In genomic region chr3:87768431-87768830, GRCm38 (mm10) we compare ENCODE assay signal across 8 mouse cellular contexts. TPM values are rescaled to one million over a fixed set of nuclear protein-coding genes. Genes with fewer than 3 reads are reported as not detected.
DNase-seq lines count a peak whose midpoint lies in the region; ATAC-seq and TF ChIP-seq lines count a peak whose summit lies in the region.

No protein-coding gene starts in this region.

- WGBS in heart, embryonic 14.5 days: 38% methylated on average over 6 of the region's 6 CpGs
- WGBS in hindbrain, embryonic 11.5 days: 36% methylated on average over 6 of the region's 6 CpGs
- WGBS in midbrain, embryonic 12.5 days: 59% methylated on average over 6 of the region's 6 CpGs

- H3K4me2 ChIP-seq in heart, embryonic 14.5 days (ENCODE audit: low read length): peak overlapping the region; percentile 70
- peak overlapping the region; percentile 34 for H3K4me2 ChIP-seq in hindbrain, embryonic 11.5 days (replicated peaks; ENCODE audit: low read depth, low read length)
- H3K4me2 ChIP-seq in midbrain, embryonic 12.5 days (replicated peaks): peak overlapping the region; percentile 47

- H3K4me1 ChIP-seq in heart, embryonic 14.5 days (ENCODE audit: control insufficient read depth in 2 of 2, insufficient read depth in 2 of 2, low read length in 2 of 2): peaks cover 21 to 30% of the 10 kb centered on the region in 2 experiments
- H3K4me1 ChIP-seq in ES-E14 (ENCODE audit: control insufficient read depth in 2 of 2, insufficient read depth in 2 of 2, low read length in 2 of 2, poor library complexity in 1 of 2): peaks cover 0 to 12% of the 10 kb centered on the region in 2 experiments; a peak in 1 of 4 replicates
- H3K4me1 ChIP-seq in hindbrain, embryonic 11.5 days (replicated peaks; ENCODE audit: control insufficient read depth, insufficient read depth, low read length): no peaks in the 10 kb centered on the region
- H3K4me1 ChIP-seq in midbrain, embryonic 12.5 days: peaks cover 16% of the 10 kb centered on the region

- H3K4me3 ChIP-seq in heart, embryonic 14.5 days (ENCODE audit: control insufficient read depth in 1 of 2, insufficient read depth in 1 of 2, low read depth in 1 of 2, low read length in 2 of 2): peak overlapping the region; percentile 49 to 63
- peak overlapping the region; percentile 55 to 70 for H3K4me3 ChIP-seq in ES-E14 (ENCODE audit: insufficient read depth in 1 of 2, low read depth in 1 of 2, low read length in 2 of 2, poor library complexity in 1 of 2, severe bottlenecking in 1 of 2)
- H3K4me3 ChIP-seq in hindbrain, embryonic 11.5 days (ENCODE audit: low read depth, low read length): peak overlapping the region; percentile 28
- peak overlapping the region; percentile 36 for H3K4me3 ChIP-seq in midbrain, embryonic 12.5 days

- no peaks in the 10 kb centered on the region for H3K36me3 ChIP-seq in heart, embryonic 14.5 days (ENCODE audit: control insufficient read depth, insufficient read depth, low read length)
- H3K36me3 ChIP-seq in ES-E14 (ENCODE audit: control insufficient read depth, insufficient read depth, low read length, poor library complexity, severe bottlenecking): no peaks in the 10 kb centered on the region
- no peaks in the 10 kb centered on the region for H3K36me3 ChIP-seq in hindbrain, embryonic 11.5 days (ENCODE audit: control insufficient read depth, insufficient read depth, low read length)
- H3K36me3 ChIP-seq in midbrain, embryonic 12.5 days: no peaks in the 10 kb centered on the region

- peak overlapping the region; percentile 67 to 76 for H3K27ac ChIP-seq in heart, embryonic 14.5 days (replicated peaks in 1 of 2; ENCODE audit: control insufficient read depth in 1 of 2, insufficient read depth in 1 of 2, low read depth in 2 of 2, low read length in 2 of 2)
- H3K27ac ChIP-seq in ES-E14 (ENCODE audit: insufficient read depth, low read depth, low read length, poor library complexity, severe bottlenecking): no peak overlapping the region
- no peak overlapping the region for H3K27ac ChIP-seq in hindbrain, embryonic 11.5 days (ENCODE audit: low read depth, low read length)
- 0 out of 2 replicates have a peak overlapping the region, but pooled peaks have one; percentile 30 for H3K27ac ChIP-seq in midbrain, embryonic 12.5 days (replicated peaks)

- H3K27me3 ChIP-seq in heart, embryonic 14.5 days (ENCODE audit: control insufficient read depth, insufficient read depth, low read length): peaks cover 20% of the 10 kb centered on the region
- peaks cover 7% of the 10 kb centered on the region for H3K27me3 ChIP-seq in hindbrain, embryonic 11.5 days (ENCODE audit: control insufficient read depth, insufficient read depth, low read length)
- H3K27me3 ChIP-seq in midbrain, embryonic 12.5 days: peaks cover 76% of the 10 kb centered on the region

- ATAC-seq in heart, embryonic 14.5 days (ENCODE audit: insufficient number of reproducible peaks, insufficient read depth, low FRiP score, low read depth): no peak
- ATAC-seq in hindbrain, embryonic 11.5 days (ENCODE audit: low FRiP score): no peak
- no peak for ATAC-seq in midbrain, embryonic 12.5 days (ENCODE audit: low FRiP score, low read depth)
- no peak for ATAC-seq in megakaryocyte progenitor cell, adult 5-6 weeks (replicated peaks; ENCODE audit: poor library complexity)

- DNase-seq in heart, adult 8-10 months (ENCODE audit: low spot score): no peak
- DNase-seq in ES-E14 (ENCODE audit: low read depth, low spot score): no peak
- no peak for DNase-seq in hindbrain, embryonic 11.5 days (ENCODE audit: low spot score)
- DNase-seq in yolk sac, embryonic 10.5 days (ENCODE audit: low spot score): no peak
- DNase-seq in layer of hippocampus, postnatal 25 days (ENCODE audit: extremely low spot score in 1 of 2, low spot score in 1 of 2): no peak

- H3K9ac ChIP-seq in heart, embryonic 14.5 days (ENCODE audit: low read length): peak overlapping the region; percentile 73
- peak overlapping the region; percentile 25 for H3K9ac ChIP-seq in ES-E14 (ENCODE audit: insufficient read depth, low read depth, low read length, poor library complexity, severe bottlenecking)
- H3K9ac ChIP-seq in hindbrain, embryonic 11.5 days (ENCODE audit: low read depth, low read length): no peak overlapping the region
- H3K9ac ChIP-seq in midbrain, embryonic 12.5 days (replicated peaks): peak overlapping the region; percentile 46; the same call in 1 of the 2 replicates

- no peaks in the 10 kb centered on the region for H3K9me3 ChIP-seq in heart, embryonic 14.5 days (ENCODE audit: control insufficient read depth, low read length)
- H3K9me3 ChIP-seq in ES-E14 (ENCODE audit: control insufficient read depth, insufficient read depth, low read depth, low read length): no peaks in the 10 kb centered on the region
- no peaks in the 10 kb centered on the region for H3K9me3 ChIP-seq in hindbrain, embryonic 11.5 days (ENCODE audit: control insufficient read depth, low read length)
- no peaks in the 10 kb centered on the region for H3K9me3 ChIP-seq in midbrain, embryonic 12.5 days

- in situ Hi-C loops in ES-E14 (cut with MboI; ENCODE audit: low sequenced_read_pairs in 2 of 2, unreplicated experiment in 2 of 2): no loop called here

TF ChIP-seq in ES-E14, 5 proteins besides CTCF, POLR2A, EP300 and RAD21:
- no peak for TF ChIP-seq ZC3H11A (IDR thresholded peaks at IDR 0.05; ENCODE audit: borderline replicate concordance, low read depth, low read length)
- no peak for TF ChIP-seq HCFC1 (IDR thresholded peaks at IDR 0.05; ENCODE audit: borderline replicate concordance, insufficient read depth, low read length)
- no peak for TF ChIP-seq MAFK (IDR thresholded peaks at IDR 0.05; ENCODE audit: insufficient read depth, low read depth, low read length)
- TF ChIP-seq CHD2 (IDR thresholded peaks at IDR 0.05; ENCODE audit: low read depth, low read length): no peak
- no peak for TF ChIP-seq ZNF384 (IDR thresholded peaks at IDR 0.05; ENCODE audit: low read depth, low read length)
TF ChIP-seq in ES-E14: peak in this region for 0.

RNA-seq across cellular contexts. Expression of gene Lrrc71, which starts 20.0 kb away (rescaled TPM):
- 0.12 and 0.32 TPM in 2 replicates for polyA plus RNA-seq in heart, embryonic 14.5 days (2014; fragmentation: Nextera tagmentation; extraction: Ambion mirVana)
- under 1 TPM in 3 of 4 experiments, not detected in 1; 0.09 to 0.31 (median 0.13) TPM for total RNA-seq in heart, adult 8-10 months (2022)
- 0.37 and 0.49 TPM in 2 replicates for total RNA-seq in ES-E14 (2012; rRNA removed)
- 0.40 and 0.83 TPM in 2 replicates for polyA plus RNA-seq in hindbrain, embryonic 11.5 days (2014; fragmentation: Nextera tagmentation; extraction: Ambion mirVana)
- polyA plus RNA-seq in midbrain, embryonic 12.5 days (2016; fragmentation: Nextera tagmentation; extraction: Ambion mirVana): 0.62 and 0.73 TPM in 2 replicates
- not detected in 2 replicates for total RNA-seq in megakaryocyte progenitor cell, adult 5-6 weeks (2015)
- 0.03 TPM in 1 of 2 replicates, not detected in the other for total RNA-seq in megakaryocyte progenitor cell, adult 5-6 weeks (2017)
- total RNA-seq in layer of hippocampus, postnatal 25 days (2021): 1 to 10 TPM in 1 of 2 experiments, under 1 TPM in 1; 0.44 to 1.2 TPM

RNA-seq across cellular contexts. Expression of gene Ntrk1, which starts 26.5 kb away (rescaled TPM):
- polyA plus RNA-seq in heart, embryonic 14.5 days (2014; fragmentation: Nextera tagmentation; extraction: Ambion mirVana): 0.15 and 0.18 TPM in 2 replicates
- total RNA-seq in heart, adult 8-10 months (2022): under 1 TPM in 3 of 4 experiments, not detected in 1; 0.16 to 0.30 (median 0.19) TPM
- 3.8 and 4.5 TPM in 2 replicates for total RNA-seq in ES-E14 (2012; rRNA removed)
- 6.7 and 8.5 TPM in 2 replicates for polyA plus RNA-seq in hindbrain, embryonic 11.5 days (2014; fragmentation: Nextera tagmentation; extraction: Ambion mirVana)
- polyA plus RNA-seq in midbrain, embryonic 12.5 days (2016; fragmentation: Nextera tagmentation; extraction: Ambion mirVana): 3.0 and 3.9 TPM in 2 replicates
- not detected in 2 replicates for total RNA-seq in megakaryocyte progenitor cell, adult 5-6 weeks (2015)
- not detected in 2 replicates for total RNA-seq in megakaryocyte progenitor cell, adult 5-6 weeks (2017)
- total RNA-seq in layer of hippocampus, postnatal 25 days (2021): under 1 TPM in 1 of 2 experiments, not detected in 1; 0.39 TPM

RNA-seq across cellular contexts. Expression of gene Insrr, which starts 28.3 kb away (rescaled TPM):
- 0.08 TPM in 1 of 2 replicates, not detected in the other for polyA plus RNA-seq in heart, embryonic 14.5 days (2014; fragmentation: Nextera tagmentation; extraction: Ambion mirVana)
- not detected for total RNA-seq in heart, adult 8-10 months (2022)
- total RNA-seq in ES-E14 (2012; rRNA removed): 0.11 and 0.18 TPM in 2 replicates
- 0.36 and 0.83 TPM in 2 replicates for polyA plus RNA-seq in hindbrain, embryonic 11.5 days (2014; fragmentation: Nextera tagmentation; extraction: Ambion mirVana)
- 1.2 TPM in 2 replicates for polyA plus RNA-seq in midbrain, embryonic 12.5 days (2016; fragmentation: Nextera tagmentation; extraction: Ambion mirVana)
- 0.05 TPM in 1 of 2 replicates, not detected in the other for total RNA-seq in megakaryocyte progenitor cell, adult 5-6 weeks (2015)
- not detected in 2 replicates for total RNA-seq in megakaryocyte progenitor cell, adult 5-6 weeks (2017)
- total RNA-seq in layer of hippocampus, postnatal 25 days (2021): under 1 TPM; 0.09 to 0.10 TPM

RNA-seq across cellular contexts. Expression of gene Pear1, which starts 55.7 kb away (rescaled TPM):
- polyA plus RNA-seq in heart, embryonic 14.5 days (2014; fragmentation: Nextera tagmentation; extraction: Ambion mirVana): 16.2 and 17.0 TPM in 2 replicates
- total RNA-seq in heart, adult 8-10 months (2022): 10 to 100 TPM; 14.0 to 19.9 (median 15.4) TPM
- 1.8 TPM in 2 replicates for total RNA-seq in ES-E14 (2012; rRNA removed)
- polyA plus RNA-seq in hindbrain, embryonic 11.5 days (2014; fragmentation: Nextera tagmentation; extraction: Ambion mirVana): 8.6 and 10.1 TPM in 2 replicates
- 8.9 and 12.6 TPM in 2 replicates for polyA plus RNA-seq in midbrain, embryonic 12.5 days (2016; fragmentation: Nextera tagmentation; extraction: Ambion mirVana)
- total RNA-seq in megakaryocyte progenitor cell, adult 5-6 weeks (2015): 3.4 and 4.3 TPM in 2 replicates
- total RNA-seq in megakaryocyte progenitor cell, adult 5-6 weeks (2017): 0.46 and 3.4 TPM in 2 replicates
- 10 to 100 TPM; 11.1 TPM for total RNA-seq in layer of hippocampus, postnatal 25 days (2021)

Comparison
In these comparisons a context has a peak if more than half of its experiments do, and no peak if none do; other contexts are left out.
1. H3K27ac ChIP-seq: peak in heart, embryonic 14.5 days (2 of 2) and midbrain, embryonic 12.5 days (single experiment); none in ES-E14 (single experiment) and hindbrain, embryonic 11.5 days (single experiment).
2. Peak in every context shown above with its lines, with median percentiles within 50 percentile points of each other: H3K4me2 ChIP-seq and H3K4me3 ChIP-seq.